Mouse (Mus musculus) embryo, embryonic 11 days (tissue): ENCODE data around the gene 3110082I17Rik.
A peak's percentile ranks its signal among the peaks of the same experiment; 100 is the strongest.
"Not testable (repeated sequence)": the region's sequence is repeated elsewhere in the genome, so short reads cannot be mapped to it uniquely, and the experiment has no call there.

Experiments used
- DNase-seq: peaks from one replicate; pipeline ENCODE4 v3.0.0-alpha.2; 2015

Gene 3110082I17Rik

GRCm38 (mm10) chr5:139347225-139347624 is 113.1 kb downstream of the 3110082I17Rik start:
- DNase-seq, result no peak

GRCm38 (mm10) chr5:139345364-139345714 is 115.0 kb downstream of the 3110082I17Rik start:
- no peak for DNase-seq

- DNase-seq, result peak; percentile 97
Observed at GRCm38 (mm10) chr5:139344687-139345363, 115.5 kb downstream of the 3110082I17Rik start.

GRCm38 (mm10) chr5:139344021-139344686 is 116.2 kb downstream of the 3110082I17Rik start:
- peak; percentile 90 for DNase-seq

- DNase-seq, result no peak
Observed at GRCm38 (mm10) chr5:139338891-139339290, 121.4 kb downstream of the 3110082I17Rik start.

GRCm38 (mm10) chr5:139338403-139338802 is 121.9 kb downstream of the 3110082I17Rik start:
- DNase-seq, result no peak

GRCm38 (mm10) chr5:139337826-139338370 is 122.4 kb downstream of the 3110082I17Rik start:
- DNase-seq, result no peak

GRCm38 (mm10) chr5:139335634-139336033 is 124.7 kb downstream of the 3110082I17Rik start:
- DNase-seq, result no peak

GRCm38 (mm10) chr5:139334394-139334793 is 125.9 kb downstream of the 3110082I17Rik start:
- not testable (repeated sequence) for DNase-seq

- no peak for DNase-seq
Observed at GRCm38 (mm10) chr5:139333301-139334013, 126.9 kb downstream of the 3110082I17Rik start.

- no peak for DNase-seq
Observed at GRCm38 (mm10) chr5:139332590-139333272, 127.6 kb downstream of the 3110082I17Rik start.

GRCm38 (mm10) chr5:139331742-139332141 is 128.6 kb downstream of the 3110082I17Rik start:
- peak; percentile 80 for DNase-seq

GRCm38 (mm10) chr5:139330766-139331165 is 129.6 kb downstream of the 3110082I17Rik start:
- DNase-seq, result no peak

- no peak for DNase-seq
Observed at GRCm38 (mm10) chr5:139327634-139328020, 132.7 kb downstream of the 3110082I17Rik start.

GRCm38 (mm10) chr5:139326986-139327633 is 133.2 kb downstream of the 3110082I17Rik start:
- no peak for DNase-seq

GRCm38 (mm10) chr5:139326111-139326696 is 134.1 kb downstream of the 3110082I17Rik start:
- no peak for DNase-seq

GRCm38 (mm10) chr5:139325395-139325966 is 134.8 kb downstream of the 3110082I17Rik start, which contains the start of gene Adap1:
Gene Adap1, minus strand, starts transcription at chr5:139325622.
- peak; percentile 79 for DNase-seq

- DNase-seq, result no peak
Observed at GRCm38 (mm10) chr5:139324691-139325394, 135.5 kb downstream of the 3110082I17Rik start.

GRCm38 (mm10) chr5:139324045-139324491 is 136.3 kb downstream of the 3110082I17Rik start:
- no peak for DNase-seq

GRCm38 (mm10) chr5:139323260-139323924 is 136.9 kb downstream of the 3110082I17Rik start:
- no peak for DNase-seq
